Mouse (Mus musculus) granulocyte monocyte progenitor cell, adult 5-6 weeks (primary cell): ENCODE results near the gene Taf4. TPM values are rescaled to one million over a fixed set of nuclear protein-coding genes. Genes with fewer than 3 reads are reported as not detected.

Experiments
- ATAC-seq: replicated peaks from 2 replicates; pipeline ENCODE4 v1.8.0; 2016; ENCODE audit warnings: mild to moderate bottlenecking, moderate TSS enrichment, inconsistent platforms; ENCODE audit not compliant: poor library complexity, severe bottlenecking
- total RNA-seq, 2 experiments: library from RNA; stranded (forward) in 1 of 2; stranded (reverse) in 1 of 2; fragments of 200-712, 200-1000 nt in 1 of 2; fragments of >200 nt in 1 of 2; fragmentation: Nextera tagmentation in 1 of 2; gene quantifications; 2 replicates each; pipeline ENCODE4 v1.2.3; 2014 to 2017

Gene Taf4
- total RNA-seq, 2 experiments from 2014 or later = 12.6 to 13.5 TPM

DNA sequence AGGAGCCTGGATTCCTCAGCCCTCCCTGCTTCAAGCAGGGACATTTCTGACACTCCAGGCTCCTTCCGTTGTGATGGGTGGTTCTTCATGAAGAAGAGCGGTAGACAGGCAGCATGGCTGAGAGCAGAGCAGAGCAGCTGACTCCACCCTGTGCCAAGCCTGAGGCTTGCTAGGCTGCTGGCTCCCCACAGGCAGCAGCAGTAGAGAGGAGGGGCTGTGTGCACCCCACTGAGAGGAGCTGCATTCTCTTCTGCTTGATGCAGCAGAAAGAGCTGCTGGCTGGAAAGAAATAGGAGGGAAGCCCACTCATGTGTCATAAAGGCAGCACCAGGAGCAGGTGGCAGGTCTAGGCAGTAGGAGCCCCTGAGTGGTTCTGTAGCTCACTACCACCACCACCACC lies 106.6 kb downstream of the Taf4 start:
- ATAC-seq = no peak

DNA sequence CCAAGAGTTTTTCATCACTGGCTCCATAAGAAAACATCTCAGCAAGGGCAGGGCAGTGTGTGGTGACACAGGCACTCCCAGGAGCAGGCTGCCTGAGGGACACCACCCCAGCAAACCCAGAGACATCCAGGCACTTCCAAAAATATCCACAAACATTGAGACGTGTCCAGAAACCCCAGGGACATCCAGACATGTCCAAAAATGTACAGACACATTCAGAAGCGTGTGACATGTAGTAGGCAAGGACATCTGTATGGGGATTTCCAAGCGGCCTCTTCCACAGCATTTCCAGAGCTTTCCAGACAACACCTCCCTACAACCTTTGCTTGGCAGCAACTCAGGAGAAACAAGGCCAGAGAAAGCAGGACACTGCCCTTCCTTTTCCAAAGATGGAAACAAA lies 108.8 kb downstream of the Taf4 start:
- no peak for ATAC-seq

- no peak for ATAC-seq
Observed at GRCm38 (mm10) chr2:179865097-179865496, 111.3 kb downstream of the Taf4 start.

GRCm38 (mm10) chr2:179863266-179863665 lies 113.2 kb downstream of the Taf4 start:
- no peak for ATAC-seq

GRCm38 (mm10) chr2:179862676-179863075 lies 113.8 kb downstream of the Taf4 start:
- ATAC-seq = no peak

Other genes with a start within 250 kb of the Taf4 start
- gene Lsm14b, start 48.3 kb upstream of the Taf4 start, total RNA-seq (2014; fragmentation: Nextera tagmentation) = 11.6 and 17.2 TPM in 2 replicates
- 20.2 and 22.3 TPM in 2 replicates for gene Lsm14b, start 48.3 kb upstream of the Taf4 start, total RNA-seq (2017)
- 385 and 398 TPM in 2 replicates for gene Psma7, start 65.8 kb upstream of the Taf4 start, total RNA-seq (2014; fragmentation: Nextera tagmentation)
- 503 and 523 TPM in 2 replicates for gene Psma7, start 65.8 kb upstream of the Taf4 start, total RNA-seq (2017)
- gene Ss18l1, start 65.9 kb upstream of the Taf4 start, total RNA-seq (2014; fragmentation: Nextera tagmentation) = 3.2 and 7.7 TPM in 2 replicates
- gene Ss18l1, start 65.9 kb upstream of the Taf4 start, total RNA-seq (2017) = 2.4 and 3.6 TPM in 2 replicates
- 15.8 and 17.7 TPM in 2 replicates for gene Mtg2, start 93.9 kb upstream of the Taf4 start, total RNA-seq (2014; fragmentation: Nextera tagmentation)
- gene Mtg2, start 93.9 kb upstream of the Taf4 start, total RNA-seq (2017) = 13.1 and 19.1 TPM in 2 replicates
- not detected in 2 replicates for gene Hrh3, start 127.8 kb upstream of the Taf4 start, total RNA-seq (2014; fragmentation: Nextera tagmentation)
- gene Hrh3, start 127.8 kb upstream of the Taf4 start, total RNA-seq (2017) = not detected in 2 replicates
- gene Osbpl2, start 142.7 kb upstream of the Taf4 start, total RNA-seq (2014; fragmentation: Nextera tagmentation) = 35.1 and 35.9 TPM in 2 replicates
- 27.3 and 32.2 TPM in 2 replicates for gene Osbpl2, start 142.7 kb upstream of the Taf4 start, total RNA-seq (2017)
- gene Adrm1, start 194.8 kb upstream of the Taf4 start, total RNA-seq (2014; fragmentation: Nextera tagmentation) = 101 and 102 TPM in 2 replicates
- gene Adrm1, start 194.8 kb upstream of the Taf4 start, total RNA-seq (2017) = 48.5 and 74.2 TPM in 2 replicates
- 0.06 TPM in 1 of 2 replicates, not detected in the other for gene Lama5, start 249.2 kb upstream of the Taf4 start, total RNA-seq (2014; fragmentation: Nextera tagmentation)
- 0.05 TPM in 1 of 2 replicates, not detected in the other for gene Lama5, start 249.2 kb upstream of the Taf4 start, total RNA-seq (2017)